Mouse (Mus musculus) cerebellum, adult (tissue): ENCODE data around the gene Cmss1.

ENCODE experiments used
- ATAC-seq: cut with Nextera tagmentation; 2 replicates; pipeline ENCODE4 v1.9.2; 2017; ENCODE audit warnings: mild to moderate bottlenecking, moderate library complexity, mixed read lengths; ENCODE audit not compliant: insufficient number of reproducible peaks, low FRiP score, low TSS enrichment

Cmss1 gene

DNA sequence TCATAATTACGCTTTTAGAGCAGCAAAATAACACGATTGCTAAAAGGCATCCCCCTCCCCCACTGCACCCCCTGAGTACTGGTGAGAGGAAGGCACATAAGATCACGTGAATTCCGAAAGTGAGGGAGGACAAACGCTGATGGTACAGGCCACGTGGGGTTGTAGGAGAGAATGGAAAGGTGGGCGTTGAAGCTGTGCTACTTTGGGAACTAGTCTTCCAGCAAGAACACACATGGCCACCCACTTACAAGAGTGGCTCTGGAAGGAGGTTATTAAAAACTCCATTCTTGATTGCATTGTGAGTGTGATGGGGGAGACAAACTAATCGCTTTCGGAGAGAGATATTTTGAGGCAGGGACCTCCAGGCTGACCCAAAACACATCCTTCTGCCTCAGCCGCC lies 247.4 kb downstream of the Cmss1 start:
- ATAC-seq, result no peak

- ATAC-seq, result no peak
These were observed 249.7 kb downstream of the Cmss1 start for GRCm38 (mm10) chr16:57357011-57357410.

GRCm38 (mm10) chr16:57356454-57356853 lies 250.2 kb downstream of the Cmss1 start:
- ATAC-seq, result no peak

- ATAC-seq, result no peak
These were observed 252.7 kb downstream of the Cmss1 start for GRCm38 (mm10) chr16:57353932-57354331.

DNA sequence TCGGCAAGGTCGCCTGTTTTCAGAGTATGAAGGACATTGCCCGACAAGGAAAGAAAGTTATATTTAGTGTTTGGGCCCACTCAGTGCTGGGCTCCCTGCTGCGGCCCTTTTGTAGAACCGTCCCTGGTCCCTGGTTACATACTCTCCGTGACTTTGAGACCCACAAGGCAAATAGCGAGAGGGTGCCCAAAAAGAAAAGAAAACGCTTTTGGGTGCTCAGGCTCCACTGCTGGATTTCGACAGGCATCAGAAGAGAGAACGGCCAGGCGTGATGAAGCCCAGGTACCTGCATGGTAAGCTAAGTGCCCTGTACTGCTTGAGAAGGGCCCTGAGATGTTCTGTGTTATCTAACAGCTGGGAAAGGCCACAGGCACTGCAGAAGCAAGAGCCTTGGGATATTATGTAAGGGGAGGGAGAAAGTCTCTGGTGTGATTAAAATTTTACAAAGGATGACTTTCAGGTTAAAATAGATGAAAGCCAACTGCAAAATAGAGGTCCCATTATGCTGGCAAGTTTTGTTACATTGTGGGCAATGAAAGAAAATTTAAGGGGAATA lies 253.4 kb downstream of the Cmss1 start:
- ATAC-seq, result no peak

- no peak for ATAC-seq
These were observed 253.9 kb downstream of the Cmss1 start, which contains the start of gene Filip1l for GRCm38 (mm10) chr16:57352751-57353150. Gene Filip1l (plus strand): TSS chr16:57353093.

DNA sequence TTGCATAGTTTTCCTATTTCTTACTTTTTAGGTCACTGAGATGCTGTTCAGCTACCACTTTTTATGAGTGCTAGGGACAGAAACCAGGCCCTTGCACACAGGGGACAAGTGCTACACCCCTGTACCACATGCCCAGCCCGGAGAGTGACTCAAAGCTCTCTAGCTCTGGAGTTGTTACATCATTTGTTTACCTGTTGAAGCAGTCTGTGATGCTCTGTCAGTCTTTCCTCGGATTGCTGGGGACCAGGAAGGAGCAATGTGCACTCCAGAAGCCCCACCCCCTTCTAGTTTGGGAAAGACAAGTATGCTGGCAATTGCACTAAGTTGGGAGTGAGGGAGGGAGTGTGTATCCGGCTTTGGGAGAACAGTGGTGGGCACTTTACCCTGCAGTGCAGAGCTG lies 257.0 kb downstream of the Cmss1 start:
- ATAC-seq, result no peak

DNA sequence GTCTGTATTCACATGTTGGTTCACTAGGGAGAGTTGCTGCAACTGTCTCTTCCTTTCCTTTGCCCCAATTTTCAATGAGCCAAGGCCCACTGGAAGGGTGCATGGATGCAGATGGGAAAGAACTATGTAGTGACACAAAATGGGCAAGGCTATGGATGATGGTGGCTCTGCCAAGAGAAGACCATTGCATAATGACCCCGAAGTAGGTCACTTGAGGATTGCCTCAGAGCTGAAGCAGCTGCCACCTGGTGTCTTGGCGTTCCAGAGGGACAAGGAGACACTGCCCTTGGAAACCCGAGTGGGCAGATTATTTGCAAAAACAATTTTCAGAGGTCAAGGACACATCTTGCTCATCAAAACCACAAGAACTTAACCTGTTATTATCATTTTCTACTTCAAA lies 257.6 kb downstream of the Cmss1 start:
- ATAC-seq, result peak; percentile 61

- no peak for ATAC-seq
These were observed 260.4 kb downstream of the Cmss1 start for GRCm38 (mm10) chr16:57346258-57346657.

- ATAC-seq, result no peak
These were observed 266.1 kb downstream of the Cmss1 start for GRCm38 (mm10) chr16:57340613-57340898.

GRCm38 (mm10) chr16:57339765-57340612 lies 266.7 kb downstream of the Cmss1 start:
- no peak for ATAC-seq

GRCm38 (mm10) chr16:57336770-57337423 lies 269.8 kb downstream of the Cmss1 start:
- ATAC-seq, result no peak

DNA sequence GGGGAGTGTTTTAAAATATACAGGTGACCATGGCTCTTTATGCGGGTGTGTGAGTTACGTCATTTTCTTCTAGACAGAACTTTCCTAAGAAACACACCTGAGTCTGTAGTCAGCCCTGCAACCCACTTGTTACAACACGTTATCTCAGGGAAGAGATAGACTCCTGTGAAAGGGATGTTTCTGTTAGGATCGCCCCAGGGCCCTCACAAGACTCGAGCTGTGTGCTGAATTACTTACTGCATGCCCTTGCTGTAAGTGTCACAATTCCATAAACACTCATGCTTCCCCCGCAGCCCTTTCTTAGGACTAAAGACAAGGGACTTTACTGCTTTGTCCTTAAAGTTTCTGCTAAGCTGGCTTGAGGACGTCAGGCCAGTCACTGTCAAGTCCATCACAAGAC lies 274.4 kb downstream of the Cmss1 start:
- ATAC-seq, result no peak

GRCm38 (mm10) chr16:57330111-57330510 lies 276.6 kb downstream of the Cmss1 start:
- ATAC-seq, result no peak

- no peak for ATAC-seq
These were observed 277.6 kb downstream of the Cmss1 start for GRCm38 (mm10) chr16:57329028-57329427.

DNA sequence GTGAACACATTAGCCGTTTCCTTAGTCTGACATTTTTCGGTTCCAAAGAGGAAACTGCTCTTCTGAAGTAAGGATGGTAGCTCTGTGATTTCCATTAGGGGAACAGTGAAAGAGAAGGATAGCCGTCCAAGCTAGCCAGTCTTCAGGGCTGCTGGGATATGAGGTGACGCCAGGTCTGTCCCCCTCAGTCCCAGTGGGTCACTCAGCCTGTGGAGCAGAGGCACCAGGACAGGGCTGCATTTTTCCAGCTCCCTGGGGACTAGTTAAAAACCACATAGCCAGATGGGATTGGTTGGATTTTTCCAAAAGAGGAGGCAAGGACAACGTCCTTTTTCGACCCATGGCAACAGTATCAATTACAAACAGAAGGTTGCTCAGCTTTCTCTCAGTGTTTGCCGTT lies 279.7 kb downstream of the Cmss1 start:
- no peak for ATAC-seq

GRCm38 (mm10) chr16:57319284-57320124 lies 287.2 kb downstream of the Cmss1 start:
- peak; percentile 31; the same call in 1 of the 2 replicates for ATAC-seq

- ATAC-seq, result no peak
These were observed 288.0 kb downstream of the Cmss1 start for GRCm38 (mm10) chr16:57318637-57319125.

DNA sequence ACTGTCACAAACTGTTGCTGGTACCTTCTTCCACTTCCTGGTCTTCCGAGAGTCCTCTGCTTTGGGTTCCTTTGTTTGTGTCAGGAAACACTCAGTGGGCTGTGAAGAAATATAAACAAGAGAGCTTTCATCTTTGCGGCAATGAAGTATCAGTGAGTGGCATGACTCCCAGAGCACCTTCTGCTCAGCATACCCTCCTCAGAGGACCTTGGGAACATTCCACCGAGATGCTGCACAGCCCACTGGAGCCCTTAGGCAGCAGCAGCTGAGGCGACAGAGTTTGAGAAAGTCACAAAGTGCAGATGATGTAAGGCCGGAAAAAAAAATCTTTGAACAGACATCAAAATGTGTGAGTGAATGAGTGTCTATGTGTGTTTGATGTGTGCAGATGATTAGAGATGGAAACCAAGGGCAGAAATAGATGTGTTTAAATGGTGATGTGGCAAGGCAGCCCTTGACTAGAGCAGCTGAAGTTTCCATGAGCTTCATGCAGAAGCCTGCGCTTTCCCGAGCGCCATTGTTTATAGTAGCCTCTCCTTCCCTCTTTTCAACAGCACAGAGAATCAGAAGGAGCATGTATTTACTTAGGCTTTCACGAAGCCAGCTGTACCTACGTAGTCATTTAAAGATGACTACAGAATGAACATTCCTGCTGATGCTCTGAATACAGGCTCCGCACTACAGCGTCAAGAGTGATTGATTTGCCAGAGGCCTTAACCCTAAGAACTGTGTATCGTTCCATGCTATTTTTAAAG lies 288.6 kb downstream of the Cmss1 start:
- no peak for ATAC-seq

DNA sequence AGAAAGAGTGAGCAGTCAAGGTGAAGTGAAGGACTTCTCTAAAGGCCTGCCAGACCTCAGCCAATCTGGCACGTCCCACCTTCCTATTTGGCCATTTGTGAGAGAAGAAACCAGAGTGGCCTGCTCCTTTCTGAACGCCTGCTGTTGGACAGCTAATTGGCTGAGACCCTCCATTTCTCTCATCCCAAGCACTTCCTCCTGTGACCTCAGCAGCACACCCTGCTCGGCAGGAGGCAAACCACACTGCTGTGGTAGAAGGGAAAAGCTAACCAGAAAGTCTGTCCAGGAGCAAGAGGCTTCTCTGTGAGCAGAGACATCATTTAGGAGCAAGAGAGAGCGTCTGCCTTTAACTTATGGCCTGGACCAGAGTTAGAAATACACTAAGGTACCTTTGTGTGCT lies 289.5 kb downstream of the Cmss1 start:
- no peak for ATAC-seq
